Mouse (Mus musculus) CH12F3 (cell line): Measurements from ENCODE around the gene Slc48a1.

Experiments
- in situ Hi-C: fragments of 300-500 bp; cut with MboI; formaldehyde crosslinking; loops from 2 replicates; pipeline ENCODE4 v1.14.3; 2020; ENCODE audit warnings: low sequenced_read_pairs

The Slc48a1 gene

DNA sequence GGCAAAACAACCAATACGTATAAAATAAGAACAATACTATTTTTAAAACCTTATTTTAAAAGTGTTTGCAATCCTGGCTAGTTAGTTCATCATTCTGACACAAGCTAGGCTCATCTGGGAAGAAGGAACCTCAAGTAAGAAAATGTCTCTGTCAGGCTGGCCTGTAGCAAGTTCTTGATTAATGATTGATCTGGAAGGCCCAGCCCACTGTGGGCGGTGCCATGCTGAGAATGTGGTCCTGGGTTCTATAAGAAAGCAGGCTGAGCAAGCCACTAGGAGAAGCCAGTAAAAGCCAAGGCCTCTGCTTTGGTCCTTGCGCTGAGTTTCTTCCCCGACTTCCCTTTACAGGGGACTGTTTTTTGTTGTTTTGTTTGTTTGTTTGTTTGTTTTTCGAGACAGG lies 25.8 kb upstream of the Slc48a1 start:
- in situ Hi-C loops, result no loop called here

DNA sequence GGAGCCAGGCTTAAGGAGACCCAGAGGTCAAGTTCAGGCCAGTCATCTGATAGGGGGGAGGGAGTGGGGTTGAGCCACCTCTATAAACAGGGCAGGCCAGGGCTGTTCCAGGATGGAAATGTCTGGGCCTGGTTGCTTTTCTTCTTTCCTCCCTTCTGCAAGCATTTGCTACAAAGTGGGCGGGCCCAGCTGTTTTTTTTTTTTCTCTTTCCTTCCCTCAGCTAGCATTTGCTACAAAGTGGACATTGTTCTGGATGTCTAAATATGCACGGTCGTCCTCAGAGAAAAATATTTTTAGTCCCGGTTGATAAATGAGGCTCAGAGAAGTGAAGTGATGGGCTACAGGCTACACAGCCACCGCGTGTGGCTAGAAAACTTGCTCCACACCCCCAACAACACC lies 23.8 kb upstream of the Slc48a1 start:
- in situ Hi-C loops, result no loop called here

DNA sequence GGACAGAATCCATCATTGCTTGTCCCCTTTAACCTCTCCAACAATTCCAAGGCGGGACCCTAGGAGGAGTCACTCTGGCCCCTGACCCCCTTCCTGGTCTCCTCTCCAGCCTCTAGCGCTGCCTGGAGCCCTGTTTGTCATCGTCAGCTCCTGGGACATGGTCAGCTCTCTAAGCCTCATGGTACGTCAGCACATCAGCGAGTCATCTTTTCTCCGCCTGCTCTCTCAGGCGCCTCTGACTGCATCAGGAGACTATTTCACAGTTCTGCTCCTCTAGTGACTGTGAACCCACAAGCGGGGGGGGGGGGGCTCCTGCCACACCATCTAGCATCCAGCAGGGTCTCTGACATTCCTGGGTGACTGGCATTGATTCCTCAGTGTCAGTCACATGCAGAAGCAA lies 23.0 kb upstream of the Slc48a1 start:
- in situ Hi-C loops, result no loop called here

DNA sequence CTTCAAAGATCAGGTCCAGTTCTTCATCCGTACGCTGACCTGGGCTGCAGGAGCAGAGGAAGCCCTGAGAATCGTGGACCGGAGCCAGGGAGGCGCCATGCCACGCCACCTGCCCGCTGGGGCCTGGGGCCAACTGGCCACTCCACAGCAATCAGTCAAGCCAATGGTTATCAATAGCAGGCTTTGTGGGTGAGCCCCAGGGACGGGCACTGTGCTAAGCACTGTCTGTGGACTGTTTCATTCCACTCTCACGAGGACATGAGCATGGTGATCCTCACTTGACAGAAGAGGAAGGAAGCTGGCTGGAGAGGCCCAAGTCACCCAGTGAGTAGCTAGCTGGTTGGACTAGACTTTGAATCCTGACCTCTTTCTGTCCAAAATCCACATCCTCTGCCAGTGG lies 18.3 kb upstream of the Slc48a1 start:
- in situ Hi-C loops, result no loop called here

DNA sequence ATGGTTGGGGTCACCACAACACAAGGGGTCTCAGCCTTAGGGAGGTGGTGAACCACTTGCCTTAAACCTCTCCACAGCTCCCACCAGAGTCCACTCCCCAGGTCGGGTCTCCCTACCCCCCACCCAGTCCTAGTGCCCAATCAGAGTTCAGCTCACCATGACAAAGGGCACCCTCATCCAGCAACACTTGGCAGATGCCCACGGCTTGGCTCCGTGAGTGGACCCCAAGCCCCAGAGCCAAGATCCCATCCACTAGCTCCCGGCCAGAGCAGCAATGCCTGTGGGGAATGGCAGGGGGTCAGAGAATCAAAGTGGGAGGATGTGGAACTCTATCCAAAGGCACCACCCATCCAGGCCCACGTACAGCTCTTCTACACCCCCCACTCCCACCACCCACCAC lies 17.4 kb upstream of the Slc48a1 start:
- in situ Hi-C loops, result no loop called here

DNA sequence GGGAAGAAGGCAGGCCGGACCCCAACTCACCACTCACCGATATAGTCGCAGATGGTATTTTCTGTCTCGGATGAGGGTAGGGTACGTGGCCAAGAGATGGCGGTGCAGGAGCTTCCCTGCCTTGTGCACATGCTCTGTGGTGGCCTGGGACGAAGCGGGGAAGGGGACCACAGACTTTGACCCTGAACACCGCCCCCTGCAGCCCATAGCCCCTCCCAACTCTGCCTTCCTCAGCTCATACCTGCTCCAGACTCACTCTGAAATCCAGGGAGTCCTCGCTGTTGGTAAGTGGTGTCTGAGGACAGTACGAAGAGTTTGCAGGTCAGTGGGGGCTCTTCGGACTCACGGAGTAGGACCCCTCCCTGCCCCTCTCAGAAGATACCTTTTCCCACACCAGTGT lies 16.9 kb upstream of the Slc48a1 start:
- in situ Hi-C loops, result no loop called here

DNA sequence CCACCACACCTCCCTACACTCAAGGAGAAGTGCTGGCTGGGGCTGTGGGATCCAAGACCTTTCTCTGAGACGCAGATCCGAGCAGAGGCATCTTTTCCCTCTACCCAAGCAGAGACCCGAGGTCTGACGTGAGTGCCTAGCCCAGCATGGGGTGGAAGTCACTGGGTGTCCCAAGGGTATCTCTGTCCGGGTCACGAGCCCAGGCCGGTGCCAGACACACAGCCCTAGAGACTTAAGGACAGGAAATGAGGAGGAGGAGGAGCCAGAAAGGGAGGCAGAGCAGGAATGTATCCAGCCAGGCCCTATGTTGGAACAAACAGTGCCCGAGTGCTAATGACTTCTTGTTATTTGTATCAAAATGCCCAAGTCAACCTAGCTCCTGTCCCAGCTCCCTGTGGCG lies 15.6 kb upstream of the Slc48a1 start:
- in situ Hi-C loops, result no loop called here

DNA sequence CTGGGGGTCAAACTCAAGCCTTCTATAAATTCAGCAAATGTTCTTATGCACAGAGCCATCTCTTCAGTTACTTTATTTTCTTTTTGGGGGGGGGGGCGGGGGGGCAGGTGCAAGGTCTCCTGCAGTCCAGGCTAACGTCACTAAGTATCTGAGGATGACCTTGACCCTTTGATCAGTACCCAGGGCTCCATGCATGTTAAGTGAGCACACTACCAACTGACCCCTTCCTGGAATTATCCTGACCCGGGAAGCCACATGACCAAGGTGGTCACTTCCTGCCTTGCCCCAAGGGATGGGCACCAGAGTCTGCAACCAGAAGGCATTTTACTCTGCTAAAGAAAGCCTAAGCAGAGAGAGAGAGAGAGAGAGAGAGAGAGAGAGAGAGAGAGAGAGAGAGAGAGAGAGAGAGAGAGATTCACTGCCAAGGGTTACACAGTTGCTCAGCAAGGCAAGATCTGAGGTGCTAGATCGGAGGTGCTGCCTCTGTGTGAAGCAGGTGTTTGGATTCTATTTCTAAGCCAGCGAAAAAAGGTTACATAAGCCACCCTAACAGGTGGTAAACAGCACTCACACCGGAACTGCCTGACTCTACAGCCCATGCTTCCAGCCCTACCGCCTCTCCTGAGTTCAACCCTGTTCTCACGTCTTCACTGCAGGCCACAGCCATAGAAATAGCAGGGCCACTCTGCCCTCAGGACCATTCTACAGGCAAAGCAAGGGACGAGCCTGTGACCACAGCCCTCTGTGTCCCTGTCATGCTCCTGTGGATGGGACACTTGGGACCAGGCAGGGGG lies 14.9 kb upstream of the Slc48a1 start:
- in situ Hi-C loops, result no loop called here

DNA sequence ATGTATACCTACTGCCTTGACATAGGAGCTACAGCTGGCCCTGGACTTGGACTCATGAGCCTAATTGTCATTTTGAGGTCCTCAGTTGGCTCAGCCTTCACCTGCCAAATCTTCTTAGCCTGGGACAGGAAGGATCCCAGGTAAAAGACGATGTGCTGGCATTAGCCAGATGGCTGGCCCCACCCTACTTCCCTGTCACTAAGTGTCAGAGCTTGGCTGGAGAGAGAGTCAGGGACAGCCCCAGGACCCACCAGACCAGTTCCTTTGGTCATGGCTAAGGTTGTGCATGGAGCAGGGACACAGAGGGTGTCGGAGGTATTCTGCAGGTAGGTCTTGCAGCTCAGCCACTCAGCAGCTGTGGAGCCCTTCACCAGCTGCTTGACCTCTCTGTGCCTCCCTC lies 13.8 kb upstream of the Slc48a1 start:
- in situ Hi-C loops, result no loop called here

DNA sequence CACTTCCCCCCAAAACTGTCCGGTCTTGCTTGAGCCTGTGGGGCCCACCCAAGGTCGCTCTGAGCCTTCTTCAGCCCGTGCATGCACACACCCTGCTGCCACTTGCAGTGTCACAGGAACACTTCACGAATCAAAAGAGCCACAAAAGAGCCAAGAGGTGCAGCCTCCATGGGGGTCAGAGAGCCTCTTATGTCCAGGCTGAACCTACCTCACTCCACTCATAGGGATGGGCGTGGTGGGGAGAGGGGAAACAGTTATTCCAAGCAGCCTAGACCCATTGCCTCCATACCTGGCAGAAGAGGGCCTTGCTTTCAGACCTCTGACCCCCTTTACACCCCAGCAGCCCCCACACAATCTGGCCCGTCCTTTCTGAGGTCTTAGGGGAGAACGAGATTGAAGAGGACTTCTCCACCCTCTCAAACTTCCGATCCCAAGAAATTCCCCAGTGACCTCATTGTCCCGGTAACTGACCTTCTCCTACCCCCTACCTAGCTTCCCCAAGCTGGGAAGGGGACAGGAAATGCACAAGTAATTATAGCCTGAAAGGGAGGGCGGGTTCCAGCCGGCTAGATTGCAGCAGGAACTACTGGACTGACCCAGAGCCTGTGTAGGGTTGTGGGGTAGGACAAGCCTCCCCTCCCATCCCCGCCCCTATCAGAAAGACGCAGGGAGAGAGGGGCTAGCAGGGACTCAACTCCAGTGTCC lies 13.1 kb upstream of the Slc48a1 start:
- in situ Hi-C loops, result no loop called here

DNA sequence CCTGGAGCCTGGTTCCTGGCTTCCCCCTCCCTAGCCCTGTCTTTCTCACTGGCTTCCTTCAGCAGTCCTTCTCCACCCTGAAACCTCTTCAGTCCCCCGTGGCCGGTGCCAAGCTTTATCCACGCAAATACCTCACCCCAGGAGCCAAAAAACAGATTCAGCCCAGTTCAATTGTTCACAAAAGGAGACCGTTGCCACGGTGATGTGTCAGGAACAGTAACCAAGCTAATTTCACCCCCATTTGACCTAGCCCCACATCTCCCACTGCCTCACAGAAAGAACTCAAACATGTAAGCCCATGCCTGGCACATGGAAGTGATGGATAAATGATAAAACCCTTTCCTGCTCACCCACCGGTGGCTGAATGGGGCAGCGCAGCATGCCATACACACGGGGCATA lies 12.1 kb upstream of the Slc48a1 start:
- in situ Hi-C loops, result no loop called here

DNA sequence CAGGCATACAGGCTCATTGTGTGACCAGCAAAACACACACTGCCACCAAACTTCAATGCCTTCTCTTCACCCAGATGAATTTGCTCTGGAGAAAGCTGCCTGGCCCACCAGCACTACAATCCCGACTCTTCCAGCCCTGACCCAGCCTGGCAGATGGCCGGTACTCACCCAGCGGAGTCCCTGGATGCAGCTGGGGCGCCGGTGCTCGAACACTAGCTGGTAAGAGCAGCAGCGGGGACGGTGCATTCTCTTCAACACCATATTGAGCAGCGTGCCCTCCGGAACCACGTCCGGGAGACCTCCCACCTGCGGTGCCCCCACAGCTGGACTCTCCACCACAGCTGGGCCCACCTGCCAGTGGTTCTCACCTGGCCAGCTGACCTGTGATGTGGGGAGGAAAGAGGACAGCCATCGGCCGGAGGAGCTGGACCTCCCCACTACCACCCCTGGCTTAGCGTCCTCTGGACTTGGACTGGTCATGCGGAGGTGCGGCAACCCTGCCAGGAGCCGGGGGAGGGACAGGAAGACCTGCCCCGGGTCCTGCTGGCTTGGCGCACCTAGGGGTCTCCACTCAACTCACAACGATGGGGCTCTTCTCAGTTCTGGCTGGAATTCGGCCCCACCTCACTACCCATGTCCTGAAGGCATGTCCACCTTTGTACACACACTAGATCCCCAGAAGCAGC lies 11.6 kb upstream of the Slc48a1 start:
- in situ Hi-C loops, result no loop called here

DNA sequence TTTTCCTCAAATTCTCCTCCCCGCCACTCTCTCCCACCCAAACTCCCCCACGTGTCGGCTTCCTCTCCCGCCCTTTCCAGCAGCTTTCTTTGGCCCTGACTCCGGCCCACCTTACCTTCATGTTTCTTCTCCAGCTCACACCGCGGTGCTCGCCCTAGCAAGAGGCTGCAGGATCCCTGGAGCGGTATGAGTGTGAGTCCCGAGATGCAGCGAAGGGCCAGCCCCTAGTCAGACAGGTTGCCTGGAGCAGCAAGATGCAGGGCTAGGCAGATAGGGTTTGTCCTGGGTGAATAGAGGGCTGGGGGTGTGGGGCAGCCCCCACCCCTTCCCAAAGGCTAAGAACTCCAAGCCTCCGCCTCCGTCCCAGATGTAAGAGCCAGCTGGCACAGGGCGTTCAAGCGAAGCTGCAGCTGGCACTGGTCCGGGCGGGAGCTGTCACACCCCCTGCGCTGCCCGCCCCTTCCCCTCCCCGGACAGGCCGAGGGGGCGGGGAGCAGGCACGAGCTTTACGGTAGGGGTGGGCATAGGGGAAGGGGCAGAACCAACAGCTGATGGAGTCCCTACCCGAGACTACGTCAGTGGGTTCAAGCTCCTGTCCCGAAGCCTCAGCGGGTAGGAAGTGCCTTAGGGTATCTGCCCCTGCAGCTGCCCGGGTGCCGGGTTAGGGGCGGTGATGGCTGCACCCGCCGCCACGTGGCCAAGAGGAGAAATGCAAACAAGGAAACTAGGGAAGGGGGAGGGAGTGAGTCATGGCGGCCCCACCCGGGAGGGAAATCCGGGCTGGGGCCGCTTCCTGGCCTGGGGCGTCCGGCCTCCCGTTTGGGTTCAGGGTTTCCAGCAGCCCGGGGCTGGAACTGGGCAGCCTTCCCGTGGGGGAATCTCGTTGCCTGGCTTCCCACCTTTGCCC lies 10.8 kb upstream of the Slc48a1 start, which contains the start of gene Rapgef3:
Gene Rapgef3, minus strand, starts transcription at position 693 of the 907 bp plus-strand sequence.
- in situ Hi-C loops, result no loop called here

DNA sequence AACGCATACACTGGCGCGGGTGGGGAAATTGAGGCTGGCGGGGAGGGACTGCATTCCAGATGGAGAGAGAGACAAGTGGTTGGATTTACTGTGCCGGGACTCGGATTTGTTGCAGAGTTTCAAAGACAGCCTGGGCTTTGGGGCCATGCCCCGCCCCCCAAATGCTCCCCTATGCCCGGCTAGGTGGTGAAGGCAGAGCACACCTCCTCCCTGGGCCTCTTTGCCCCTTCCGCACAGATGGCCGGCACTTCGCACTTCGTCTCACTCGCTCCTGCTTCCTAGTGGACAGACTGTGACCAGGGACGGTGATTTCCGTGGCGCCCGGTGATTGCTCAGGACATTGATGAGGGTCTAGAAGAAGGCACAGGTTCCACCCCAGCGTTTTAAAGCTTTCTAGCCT lies 10.1 kb upstream of the Slc48a1 start:
- in situ Hi-C loops, result no loop called here

DNA sequence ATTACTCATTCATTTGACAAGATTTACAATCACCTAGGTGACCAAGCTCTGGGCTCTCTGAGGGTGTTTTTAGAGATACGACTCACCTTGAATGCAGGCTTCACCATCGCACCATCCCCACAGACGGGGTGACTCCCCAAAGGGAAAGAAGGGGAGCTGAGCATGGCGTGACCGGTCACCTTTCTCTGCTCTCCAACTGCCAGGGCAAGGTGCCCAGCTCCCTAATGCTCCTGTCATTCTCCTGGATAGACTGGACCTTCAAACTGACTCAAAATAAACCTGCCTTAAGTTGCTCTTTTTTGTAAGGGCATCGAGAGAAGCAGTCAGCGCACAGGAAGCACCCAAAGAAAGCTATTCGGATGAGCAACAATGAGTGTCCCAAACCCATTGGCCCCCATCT lies 8.0 kb upstream of the Slc48a1 start:
- in situ Hi-C loops, result no loop called here

DNA sequence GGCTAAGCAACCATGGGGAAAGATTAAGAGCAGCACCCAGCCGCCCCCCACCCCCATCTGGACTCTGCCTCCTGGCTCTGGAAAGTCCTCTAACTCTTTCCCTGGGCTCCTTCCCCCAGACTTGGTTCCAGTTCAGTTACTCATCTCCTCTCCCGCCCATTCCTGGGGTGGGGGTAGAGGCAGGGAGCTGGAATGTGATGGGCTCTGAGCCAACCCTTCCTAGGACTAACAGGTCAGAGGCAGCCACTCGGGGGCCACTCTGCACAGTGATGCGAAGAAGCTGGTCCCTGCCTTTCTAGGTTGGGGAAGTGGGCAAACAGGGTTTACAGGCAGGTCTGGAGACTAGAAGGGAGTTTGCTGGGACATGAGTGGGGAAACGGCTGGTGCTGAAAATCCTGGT lies 5.2 kb upstream of the Slc48a1 start:
- in situ Hi-C loops, result no loop called here

DNA sequence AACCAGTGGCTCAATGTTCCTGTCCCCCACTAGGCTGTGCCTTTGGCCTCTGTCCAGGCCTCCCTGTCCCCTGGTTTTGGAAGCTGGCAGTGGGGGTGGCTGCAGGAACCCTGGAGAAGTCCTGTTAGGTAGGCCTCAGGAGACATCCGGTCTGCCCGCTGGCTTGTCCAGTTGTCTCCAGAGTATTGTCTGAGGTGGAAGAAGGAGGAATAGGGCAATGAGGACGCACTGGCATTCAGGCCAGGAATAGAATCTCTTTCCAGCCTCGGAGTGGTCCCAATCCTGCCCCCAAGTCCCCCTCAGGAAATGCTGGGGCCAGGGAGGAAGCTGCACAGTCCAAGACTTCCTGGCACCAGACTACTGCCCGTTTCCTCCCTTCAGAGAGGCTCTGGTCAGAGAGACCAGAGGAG lies 4.4 kb upstream of the Slc48a1 start:
- in situ Hi-C loops, result no loop called here

DNA sequence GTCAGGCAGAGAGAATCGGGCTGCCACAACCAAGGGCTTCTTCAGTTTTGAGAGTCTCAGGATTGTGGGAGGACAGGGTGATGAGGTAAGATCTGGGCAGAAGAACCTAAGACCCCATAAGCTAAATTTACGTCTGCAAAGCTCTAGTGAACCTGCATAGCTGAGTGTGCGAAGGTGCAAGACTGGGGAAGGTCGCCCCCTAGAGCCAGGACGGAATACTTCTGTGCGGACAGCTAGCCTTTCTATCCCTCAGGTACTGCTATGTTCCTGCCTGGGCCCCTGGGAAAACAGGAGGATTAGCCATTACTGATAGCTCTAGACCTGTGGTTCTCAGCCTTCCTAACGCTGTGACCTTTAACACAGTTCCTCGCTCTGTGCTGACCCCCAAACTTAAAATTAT lies 1.8 kb upstream of the Slc48a1 start:
- in situ Hi-C loops, result no loop called here

DNA sequence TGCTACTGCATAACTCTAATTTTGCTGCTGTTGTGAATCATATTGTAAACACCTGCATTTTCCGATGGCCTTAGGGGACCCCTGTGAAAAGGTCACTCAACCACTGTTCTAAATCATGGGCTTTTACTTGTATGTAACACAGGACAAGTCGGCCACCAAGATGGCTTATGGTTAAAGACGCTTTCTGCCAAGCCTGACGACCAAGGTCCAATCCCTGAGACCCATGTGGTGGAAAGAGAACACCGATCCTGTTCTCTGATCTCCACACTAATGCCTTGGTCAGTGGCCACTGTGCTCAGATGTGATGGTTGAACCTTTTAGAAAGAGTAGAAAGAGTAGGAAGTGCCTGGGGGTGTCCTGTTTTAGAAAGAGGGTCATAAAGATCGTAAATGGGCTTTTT lies 1.4 kb upstream of the Slc48a1 start:
- in situ Hi-C loops, result no loop called here

DNA sequence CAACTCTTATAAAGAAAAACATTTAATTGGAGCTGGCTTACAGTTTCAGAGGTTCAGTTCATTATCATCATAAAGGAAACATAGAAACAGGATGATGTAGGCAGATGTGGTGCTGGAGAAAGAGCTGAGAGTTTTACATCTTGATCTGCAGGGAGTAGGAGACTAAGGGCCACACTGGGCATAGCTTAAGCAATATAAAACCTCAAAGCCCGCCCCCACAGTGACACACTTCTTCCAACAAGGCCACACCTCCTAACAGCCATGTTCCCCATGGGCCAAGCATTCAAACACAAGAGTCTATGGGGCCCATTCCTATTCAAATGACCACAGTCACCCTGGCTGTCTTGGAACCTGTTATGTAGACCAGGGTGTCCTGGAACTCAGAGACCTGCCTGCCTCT lies 1.3 kb downstream of the Slc48a1 start:
- in situ Hi-C loops, result no loop called here

DNA sequence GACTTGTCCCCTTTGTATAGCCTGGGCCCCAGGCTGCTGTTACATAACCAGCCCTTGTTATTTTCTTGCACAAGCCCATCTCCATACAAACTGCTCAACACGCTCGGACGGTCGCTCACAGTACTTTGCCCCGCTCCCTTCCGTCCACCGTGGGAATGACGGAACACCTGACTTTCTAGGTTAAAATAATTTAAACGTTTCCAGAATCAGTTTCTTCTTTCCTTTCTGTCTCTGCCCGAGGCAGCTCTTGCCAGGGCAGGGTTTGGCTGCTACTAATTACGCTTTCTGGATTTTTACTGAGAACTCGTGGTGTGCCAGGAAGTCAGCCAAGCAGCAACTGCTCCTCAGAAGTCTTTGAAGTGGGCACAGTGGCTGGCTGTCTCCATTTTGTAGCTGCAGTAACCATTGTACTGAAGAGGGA lies 2.3 kb downstream of the Slc48a1 start:
- in situ Hi-C loops, result loop anchor here (5.0 kb wide), 1 partner anchor 63 kb away; no protein-coding TSS in a partner anchor
